18 mouse cellular contexts compared by ENCODE assay signal in genomic region chr6:83254242-83254641, GRCm38 (mm10). TPM values are rescaled to one million over a fixed set of nuclear protein-coding genes. Genes with fewer than 3 reads are reported as not detected.
"Had no signal": no experiment of that assay in that cellular context is flagged by ENCODE, and none has a peak within 500 bp of the region (broad histone marks: within the 10 kb centered on the region; RNA-seq: fewer than 3 reads in every experiment).

No protein-coding gene starts in this region.

- H3K9ac ChIP-seq: lung, embryonic 14.5 days; midbrain, embryonic 13.5 days; midbrain, embryonic 15.5 days; neural tube, embryonic 13.5 days; neural tube, embryonic 15.5 days had no signal

- DNase-seq: lung, adult 18-20 months; lung, embryonic 14.5 days; lung, postnatal 10 days; lung, postnatal 4 days; right cerebral cortex, adult 18-20 months; right cerebral cortex, postnatal 25 days; right cerebral cortex, postnatal 4 days; spleen, adult 18-20 months; thymus, adult 18-20 months; thymus, postnatal 14 days; thymus, postnatal 36 days had no signal

- H3K9me3 ChIP-seq: midbrain, embryonic 13.5 days; midbrain, embryonic 15.5 days; neural tube, embryonic 13.5 days; neural tube, embryonic 15.5 days had no signal

- H3K4me2 ChIP-seq: lung, embryonic 14.5 days; midbrain, embryonic 11.5 days; midbrain, embryonic 13.5 days; midbrain, embryonic 15.5 days; neural tube, embryonic 13.5 days; neural tube, embryonic 15.5 days had no signal

- H3K27ac ChIP-seq: midbrain, embryonic 13.5 days; midbrain, embryonic 15.5 days; neural tube, embryonic 13.5 days; neural tube, embryonic 15.5 days had no signal

- H3K4me1 ChIP-seq: midbrain, embryonic 13.5 days; midbrain, embryonic 15.5 days; neural tube, embryonic 13.5 days; neural tube, embryonic 15.5 days had no signal

- H3K4me3 ChIP-seq: midbrain, embryonic 13.5 days; midbrain, embryonic 15.5 days; myocyte; neural tube, embryonic 13.5 days; neural tube, embryonic 15.5 days had no signal

- H3K36me3 ChIP-seq: midbrain, embryonic 13.5 days; midbrain, embryonic 15.5 days; neural tube, embryonic 13.5 days; neural tube, embryonic 15.5 days had no signal

- H3K27me3 ChIP-seq: midbrain, embryonic 13.5 days; midbrain, embryonic 15.5 days; neural tube, embryonic 13.5 days; neural tube, embryonic 15.5 days had no signal

- ATAC-seq: midbrain, embryonic 13.5 days; midbrain, embryonic 15.5 days had no signal

RNA-seq across cellular contexts. Expression of gene Slc4a5, which starts 34.6 kb away (rescaled TPM):
- total RNA-seq: megakaryocyte-erythroid progenitor cell, adult 5-6 weeks had no signal
